Mouse (Mus musculus): Measurements from ENCODE around the gene Zfp651. TPM values are rescaled to one million over a fixed set of nuclear protein-coding genes. Genes with fewer than 3 reads are reported as not detected.

Gene Zfp651
- polyA plus RNA-seq, 1 experiment from 2014 or later: 11.2 TPM

GRCm38 (mm10) chr9:121802747-121803146 is 43.6 kb downstream of the Zfp651 start:
- Histone ChIP-seq H3K27me3 (replicated peaks; ENCODE audit: insufficient read depth, low read length) (no peaks in the 10 kb centered on the region), H3K36me3 (ENCODE audit: insufficient read depth, low read length) (no peaks in the 10 kb centered on the region), H3K4me3 (ENCODE audit: low read depth, low read length) (no peak overlapping the region), H3K27ac (ENCODE audit: low read length) (no peak overlapping the region), H3K9me3 (ENCODE audit: low read length) (no peaks in the 10 kb centered on the region), H3K4me1 (ENCODE audit: insufficient read depth, low read depth, low read length) (no peaks in the 10 kb centered on the region), H3K9ac (replicated peaks; ENCODE audit: low read depth) (no peak overlapping the region), H3K4me2 (replicated peaks; ENCODE audit: low read depth, low read length) (no peak overlapping the region)
- 46% methylated on average over 7 of the region's 7 CpGs for WGBS
- no peak for TF ChIP-seq CTCF (IDR thresholded peaks at IDR 0.05)
- no peak for TF ChIP-seq EP300 (IDR thresholded peaks at IDR 0.05)
- ATAC-seq: no peak
- no peak for DNase-seq (ENCODE audit: low spot score)

GRCm38 (mm10) chr9:121807546-121807945 is 48.4 kb downstream of the Zfp651 start:
- no peak overlapping the region for H3K27ac ChIP-seq (ENCODE audit: low read length)
- peaks cover 3% of the 10 kb centered on the region; the same call in 1 of the 2 replicates for H3K4me1 ChIP-seq (ENCODE audit: insufficient read depth, low read depth, low read length)
- no peaks in the 10 kb centered on the region for H3K36me3 ChIP-seq (ENCODE audit: insufficient read depth, low read length)
- TF ChIP-seq CTCF (IDR thresholded peaks at IDR 0.05): no peak
- no peak for TF ChIP-seq EP300 (IDR thresholded peaks at IDR 0.05)
- no peak overlapping the region for H3K4me2 ChIP-seq (replicated peaks; ENCODE audit: low read depth, low read length)
- DNase-seq (ENCODE audit: low spot score): no peak
- H3K4me3 ChIP-seq (ENCODE audit: low read depth, low read length): no peak overlapping the region
- H3K9me3 ChIP-seq (ENCODE audit: low read length): no peaks in the 10 kb centered on the region
- WGBS: 71% methylated on average over 1 of the region's 1 CpGs
- no peak overlapping the region for H3K9ac ChIP-seq (replicated peaks; ENCODE audit: low read depth)
- no peak for ATAC-seq
- no peaks in the 10 kb centered on the region for H3K27me3 ChIP-seq (replicated peaks; ENCODE audit: insufficient read depth, low read length)

GRCm38 (mm10) chr9:121807947-121808346 is 48.8 kb downstream of the Zfp651 start:
- H3K4me3 ChIP-seq (ENCODE audit: low read depth, low read length): no peak overlapping the region
- ATAC-seq: no peak
- no peak for DNase-seq (ENCODE audit: low spot score)
- no peak overlapping the region for H3K9ac ChIP-seq (replicated peaks; ENCODE audit: low read depth)
- H3K9me3 ChIP-seq (ENCODE audit: low read length): no peaks in the 10 kb centered on the region
- 60% methylated on average over 7 of the region's 7 CpGs for WGBS
- peaks cover 3% of the 10 kb centered on the region; the same call in 1 of the 2 replicates for H3K4me1 ChIP-seq (ENCODE audit: insufficient read depth, low read depth, low read length)
- H3K27me3 ChIP-seq (replicated peaks; ENCODE audit: insufficient read depth, low read length): no peaks in the 10 kb centered on the region
- no peak overlapping the region for H3K4me2 ChIP-seq (replicated peaks; ENCODE audit: low read depth, low read length)
- TF ChIP-seq EP300 (IDR thresholded peaks at IDR 0.05) (no peak), CTCF (IDR thresholded peaks at IDR 0.05) (no peak)
- H3K36me3 ChIP-seq (ENCODE audit: insufficient read depth, low read length): no peaks in the 10 kb centered on the region
- no peak overlapping the region for H3K27ac ChIP-seq (ENCODE audit: low read length)

GRCm38 (mm10) chr9:121808511-121808910 is 49.4 kb downstream of the Zfp651 start:
- H3K27me3 ChIP-seq (replicated peaks; ENCODE audit: insufficient read depth, low read length): no peaks in the 10 kb centered on the region
- 63% methylated on average over 3 of the region's 3 CpGs for WGBS
- H3K36me3 ChIP-seq (ENCODE audit: insufficient read depth, low read length): no peaks in the 10 kb centered on the region
- H3K9me3 ChIP-seq (ENCODE audit: low read length): no peaks in the 10 kb centered on the region
- H3K4me3 ChIP-seq (ENCODE audit: low read depth, low read length): no peak overlapping the region
- H3K4me1 ChIP-seq (ENCODE audit: insufficient read depth, low read depth, low read length): peaks cover 3% of the 10 kb centered on the region; the same call in 1 of the 2 replicates
- TF ChIP-seq CTCF (IDR thresholded peaks at IDR 0.05): no peak
- TF ChIP-seq EP300 (IDR thresholded peaks at IDR 0.05): no peak
- no peak overlapping the region for H3K4me2 ChIP-seq (replicated peaks; ENCODE audit: low read depth, low read length)
- no peak overlapping the region for H3K27ac ChIP-seq (ENCODE audit: low read length)
- no peak for ATAC-seq
- no peak overlapping the region for H3K9ac ChIP-seq (replicated peaks; ENCODE audit: low read depth)
- DNase-seq (ENCODE audit: low spot score): no peak

- Histone ChIP-seq H3K4me1 (ENCODE audit: insufficient read depth, low read depth, low read length) (peaks cover 3% of the 10 kb centered on the region; the same call in 1 of the 2 replicates), H3K36me3 (ENCODE audit: insufficient read depth, low read length) (no peaks in the 10 kb centered on the region), H3K4me3 (ENCODE audit: low read depth, low read length) (no peak overlapping the region), H3K9ac (replicated peaks; ENCODE audit: low read depth) (no peak overlapping the region), H3K27ac (ENCODE audit: low read length) (no peak overlapping the region), H3K4me2 (replicated peaks; ENCODE audit: low read depth, low read length) (no peak overlapping the region), H3K9me3 (ENCODE audit: low read length) (no peaks in the 10 kb centered on the region), H3K27me3 (replicated peaks; ENCODE audit: insufficient read depth, low read length) (no peaks in the 10 kb centered on the region)
- TF ChIP-seq EP300 (IDR thresholded peaks at IDR 0.05) (no peak), CTCF (IDR thresholded peaks at IDR 0.05) (no peak)
- 39% methylated on average over 15 of the region's 15 CpGs for WGBS
- no peak for ATAC-seq
- no peak for DNase-seq (ENCODE audit: low spot score)
Observed at GRCm38 (mm10) chr9:121810081-121810821, 51.1 kb downstream of the Zfp651 start.

- no peaks in the 10 kb centered on the region for H3K9me3 ChIP-seq (ENCODE audit: low read length)
- no peak overlapping the region for H3K27ac ChIP-seq (ENCODE audit: low read length)
- DNase-seq (ENCODE audit: low spot score) (no peak), ATAC-seq (no peak)
- 52% methylated on average over 6 of the region's 6 CpGs for WGBS
- no peaks in the 10 kb centered on the region for H3K27me3 ChIP-seq (replicated peaks; ENCODE audit: insufficient read depth, low read length)
- H3K36me3 ChIP-seq (ENCODE audit: insufficient read depth, low read length): no peaks in the 10 kb centered on the region
- H3K9ac ChIP-seq (replicated peaks; ENCODE audit: low read depth): no peak overlapping the region
- no peak overlapping the region for H3K4me3 ChIP-seq (ENCODE audit: low read depth, low read length)
- no peak overlapping the region for H3K4me2 ChIP-seq (replicated peaks; ENCODE audit: low read depth, low read length)
- H3K4me1 ChIP-seq (ENCODE audit: insufficient read depth, low read depth, low read length): peaks cover under 1% of the 10 kb centered on the region; the same call in 1 of the 2 replicates
- TF ChIP-seq EP300 (IDR thresholded peaks at IDR 0.05) (no peak), CTCF (IDR thresholded peaks at IDR 0.05) (no peak)
Observed at GRCm38 (mm10) chr9:121815183-121815582, 56.1 kb downstream of the Zfp651 start.
